Mouse (Mus musculus): ENCODE measurements around the gene Enpp3. TPM values are rescaled to one million over a fixed set of nuclear protein-coding genes. Genes with fewer than 3 reads are reported as not detected.

Enpp3 gene
- 6.6 and 10.0 TPM in 2 replicates for polyA plus RNA-seq (2012; rRNA removed)

- no peak for DNase-seq (ENCODE audit: low spot score)
Measured at GRCm38 (mm10) chr10:24842676-24843075, at the start of gene Enpp3. Gene Enpp3, minus strand, starts transcription at chr10:24842823.

DNA sequence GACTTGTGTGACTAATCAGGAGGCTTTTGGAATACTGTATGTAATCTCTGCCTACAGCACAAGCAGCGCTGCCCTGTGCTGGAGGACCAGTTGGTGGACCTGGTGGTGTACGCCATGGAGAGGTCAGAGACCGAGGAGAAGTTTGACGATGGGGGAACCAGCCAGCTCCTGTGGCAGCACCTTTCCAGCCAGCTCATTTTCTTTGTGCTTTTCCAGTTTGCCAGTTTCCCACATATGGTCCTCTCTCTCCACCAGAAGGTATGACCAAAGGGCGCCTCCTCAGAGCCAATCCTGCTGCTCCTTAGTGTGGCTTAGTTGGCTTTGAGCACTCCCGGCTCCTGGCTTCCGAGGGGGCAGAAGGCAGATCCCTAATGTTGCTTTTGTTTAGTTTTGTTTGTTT, 45.7 kb upstream of the Enpp3 start:
- DNase-seq (ENCODE audit: low spot score) = no peak

- no peak for DNase-seq (ENCODE audit: low spot score)
Measured at GRCm38 (mm10) chr10:24886008-24886407, 43.4 kb upstream of the Enpp3 start.

DNA sequence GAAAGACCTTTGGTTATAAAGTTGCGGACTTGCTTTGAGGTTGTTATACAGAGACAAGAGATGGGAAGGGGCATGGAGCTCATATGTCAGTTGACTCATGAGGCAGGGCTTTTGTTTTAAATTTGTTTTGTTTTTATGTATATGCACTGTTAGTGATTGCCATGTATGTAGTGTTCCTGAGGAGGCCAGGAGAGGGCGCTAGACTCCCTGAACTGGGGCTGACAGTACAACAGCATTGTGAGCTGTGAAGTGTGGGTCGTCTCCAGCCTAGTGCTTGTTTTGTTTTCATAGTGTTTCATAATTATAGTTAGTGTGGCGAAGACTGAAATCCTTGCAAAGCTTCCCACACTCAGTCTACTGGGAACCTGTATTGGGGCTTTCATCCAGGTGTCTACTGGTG, 31.0 kb upstream of the Enpp3 start:
- no peak for DNase-seq (ENCODE audit: low spot score)

GRCm38 (mm10) chr10:24869760-24870290, 27.2 kb upstream of the Enpp3 start, which contains the start of gene Med23:
Gene Med23, plus strand, starts transcription at chr10:24869986.
- DNase-seq (ENCODE audit: low spot score) = peak; percentile 96

GRCm38 (mm10) chr10:24864434-24864833, 21.8 kb upstream of the Enpp3 start:
- no peak for DNase-seq (ENCODE audit: low spot score)

DNA sequence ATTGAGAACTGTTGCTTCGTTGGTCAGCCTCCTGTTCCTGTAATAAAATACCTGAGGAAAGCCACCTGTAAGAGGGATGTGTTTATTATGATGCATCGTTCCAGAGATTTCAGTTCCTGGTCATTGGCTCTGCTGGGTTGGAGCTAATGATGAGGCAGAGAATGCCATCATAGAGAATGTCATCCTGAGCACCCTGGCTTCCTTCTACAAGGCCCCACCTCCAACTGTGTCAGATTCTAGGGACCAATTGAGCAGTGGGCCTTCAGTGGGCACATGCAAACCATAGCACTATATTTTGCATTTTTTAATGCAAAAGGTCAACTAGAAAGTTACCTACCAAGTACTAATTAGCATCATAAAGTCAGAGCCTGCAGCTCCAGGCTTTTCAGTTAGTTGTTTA, 20.5 kb upstream of the Enpp3 start:
- no peak for DNase-seq (ENCODE audit: low spot score)

DNA sequence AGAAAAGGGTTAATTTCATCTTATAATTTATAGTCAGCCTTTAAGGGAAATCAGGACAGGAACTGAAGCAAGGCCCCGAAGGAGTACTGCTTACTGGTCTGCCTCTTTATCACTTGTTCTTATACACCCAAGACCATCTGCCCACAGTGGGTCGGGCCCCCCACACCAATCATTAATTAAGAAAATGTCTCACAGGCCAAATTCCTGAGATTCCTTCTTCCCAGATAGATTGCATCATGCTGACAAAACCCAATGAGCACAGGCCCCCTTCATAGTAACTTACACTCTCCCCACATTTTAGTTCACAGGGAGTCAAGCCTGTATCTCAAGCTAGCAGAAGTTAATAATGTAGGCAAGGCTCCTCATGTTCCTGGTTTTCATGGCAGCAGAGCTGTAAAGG, 625 bp downstream of the Enpp3 start:
- DNase-seq (ENCODE audit: low spot score) = no peak

DNA sequence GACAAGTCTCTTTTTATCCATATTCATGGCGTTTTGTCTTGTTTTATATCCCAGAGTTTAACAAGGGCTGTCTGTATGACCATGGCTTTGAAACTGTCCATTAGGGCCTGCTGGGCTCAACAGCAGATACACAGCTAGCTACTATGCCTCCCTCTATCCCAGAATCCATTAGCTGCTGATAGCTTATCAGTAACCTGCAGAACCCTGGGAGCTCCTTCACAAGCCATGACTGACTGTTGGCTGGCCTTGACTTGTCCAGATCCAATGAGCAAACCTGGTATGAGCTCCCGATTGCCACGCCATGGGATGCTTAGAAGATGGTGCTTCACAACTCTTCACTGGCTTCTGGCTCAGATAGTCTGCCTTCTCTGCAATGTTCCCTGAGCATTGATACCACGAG, 1.8 kb downstream of the Enpp3 start:
- no peak for DNase-seq (ENCODE audit: low spot score)

DNA sequence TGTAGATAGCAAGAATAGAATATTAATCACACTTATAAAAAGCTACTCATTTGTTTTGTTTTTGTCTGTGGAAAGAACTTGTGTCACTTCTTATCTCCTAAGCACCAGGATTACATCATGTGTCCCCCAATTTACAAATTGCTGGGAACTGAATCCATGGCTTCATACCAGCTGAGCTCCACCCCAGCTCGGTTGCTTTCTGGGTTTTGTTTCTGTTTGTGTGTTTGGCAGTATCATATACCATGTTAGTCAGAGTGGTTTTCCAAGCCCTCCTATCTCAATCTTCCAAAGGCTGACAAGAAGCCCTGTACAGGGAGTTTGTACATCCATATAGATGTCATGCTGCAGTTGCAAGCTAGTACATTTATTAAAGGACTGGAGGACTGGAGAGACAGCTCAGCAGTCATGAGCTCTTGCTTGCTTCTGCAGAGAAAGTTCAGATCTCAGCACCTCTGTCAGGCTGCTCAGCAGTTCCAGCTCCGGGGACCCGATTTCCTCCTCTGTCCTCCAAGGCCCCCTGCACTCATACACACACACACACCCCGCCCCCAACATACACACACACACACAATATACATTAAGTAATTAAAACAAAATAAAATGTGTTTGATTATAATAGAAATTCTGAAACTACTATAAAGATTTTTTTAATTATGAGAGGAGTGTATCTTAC, 6.1 kb downstream of the Enpp3 start:
- no peak for DNase-seq (ENCODE audit: low spot score)

DNA sequence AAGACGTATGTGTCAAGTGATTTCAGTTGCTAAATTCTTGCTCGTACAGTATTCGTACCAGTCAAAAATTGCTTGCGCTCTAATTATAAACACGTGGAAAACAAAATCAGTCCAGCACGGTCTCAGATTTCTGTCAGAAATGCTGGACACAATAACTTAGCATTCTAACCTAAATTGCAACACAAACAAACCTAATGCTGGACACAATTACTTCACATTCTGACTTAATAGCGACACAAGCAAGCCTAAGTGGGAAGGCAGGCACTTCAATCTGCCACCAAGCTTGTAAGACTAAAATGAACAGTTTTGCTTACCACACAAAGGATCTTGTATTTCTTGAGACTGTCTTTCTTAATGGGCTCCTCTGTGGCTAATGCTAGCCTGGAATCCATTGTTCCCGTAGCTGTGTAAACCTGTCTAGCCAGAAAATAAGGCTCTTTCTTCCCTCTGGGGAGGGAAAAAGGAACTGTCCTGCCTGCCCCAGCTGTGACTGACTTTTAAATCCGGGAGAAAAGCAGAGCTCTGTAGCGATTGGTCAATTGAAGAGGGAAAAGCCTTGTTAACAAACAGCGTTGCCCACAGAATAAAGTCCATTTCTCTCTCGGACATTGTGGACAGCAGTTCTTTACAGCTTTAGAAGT, 6.8 kb downstream of the Enpp3 start:
- DNase-seq (ENCODE audit: low spot score) = no peak

DNA sequence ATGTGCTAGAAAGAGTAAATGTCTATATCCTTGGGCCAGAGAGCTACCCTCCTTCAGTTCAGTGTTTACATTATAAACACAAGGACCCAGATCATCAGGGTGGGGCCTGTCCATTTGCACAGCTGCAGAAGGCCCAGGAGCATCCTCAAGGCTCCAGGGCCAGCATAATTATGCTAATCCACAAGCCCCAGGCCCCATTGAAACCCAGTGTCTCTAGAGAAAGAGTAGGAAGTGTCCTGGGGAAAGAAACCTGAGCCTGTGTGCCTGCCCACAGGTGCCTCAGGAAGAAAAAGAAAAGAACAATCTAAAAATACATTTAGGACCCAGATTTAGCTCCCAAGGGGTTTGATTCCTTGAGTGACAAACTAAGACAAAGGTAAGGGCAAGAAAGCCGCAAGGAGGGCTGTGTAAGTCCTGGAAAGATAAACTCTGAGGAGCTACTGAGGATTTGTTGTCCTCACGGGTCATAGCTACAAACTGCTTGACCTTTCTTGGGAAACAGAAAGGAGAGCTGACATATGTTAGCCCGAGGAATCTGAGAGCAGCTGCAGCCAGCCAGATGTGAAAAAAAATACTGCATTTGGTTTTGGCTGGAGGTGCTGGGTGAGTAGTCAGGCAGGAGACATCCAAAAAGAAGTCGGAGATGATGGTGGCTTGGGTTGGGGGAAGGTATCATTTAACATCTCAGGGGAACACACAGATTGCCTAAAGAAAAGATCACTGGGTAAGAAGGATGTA, 7.8 kb downstream of the Enpp3 start:
- no peak for DNase-seq (ENCODE audit: low spot score)

- DNase-seq (ENCODE audit: low spot score) = no peak
Measured at GRCm38 (mm10) chr10:24832306-24832705, 10.3 kb downstream of the Enpp3 start.

GRCm38 (mm10) chr10:24831377-24832095, 11.1 kb downstream of the Enpp3 start:
- DNase-seq (ENCODE audit: low spot score) = no peak

DNA sequence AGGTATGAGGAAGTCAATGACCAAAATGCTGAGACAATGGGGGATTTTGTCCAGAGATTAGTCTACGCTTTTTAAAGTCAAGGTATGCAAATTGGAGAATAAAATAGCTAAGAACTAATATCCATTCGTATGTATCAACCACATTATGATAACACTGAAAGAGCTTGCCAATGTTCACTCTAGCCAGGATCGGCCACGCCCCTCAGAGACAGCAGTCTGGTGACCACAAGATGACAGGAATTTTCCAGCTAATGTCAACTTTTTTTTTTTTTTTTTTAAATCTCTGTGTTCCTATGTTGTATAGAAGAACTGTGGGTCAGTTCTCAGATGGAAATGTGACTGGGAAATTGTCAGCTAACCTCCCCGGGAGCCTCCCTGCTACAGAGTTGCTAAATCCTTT, 12.2 kb downstream of the Enpp3 start:
- no peak for DNase-seq (ENCODE audit: low spot score)

DNA sequence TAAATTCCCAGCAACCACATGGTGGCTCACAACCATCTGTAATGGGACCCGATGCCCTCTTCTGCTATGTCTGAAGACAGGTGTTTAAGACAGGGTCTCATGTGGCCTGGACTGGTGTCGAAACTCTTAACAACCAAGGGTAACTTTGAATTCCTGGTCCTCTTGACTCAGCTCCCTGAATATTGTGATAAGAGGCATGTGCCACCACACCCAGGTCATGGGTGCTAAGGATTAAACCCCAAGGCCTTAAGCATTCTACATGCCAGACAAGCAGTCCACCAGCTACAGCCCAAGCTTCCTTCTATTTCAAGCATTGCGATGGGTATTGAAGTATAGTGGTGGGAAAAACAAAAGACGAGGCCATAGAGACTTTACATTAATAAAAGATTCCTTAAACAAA, 14.5 kb downstream of the Enpp3 start:
- DNase-seq (ENCODE audit: low spot score) = no peak

DNA sequence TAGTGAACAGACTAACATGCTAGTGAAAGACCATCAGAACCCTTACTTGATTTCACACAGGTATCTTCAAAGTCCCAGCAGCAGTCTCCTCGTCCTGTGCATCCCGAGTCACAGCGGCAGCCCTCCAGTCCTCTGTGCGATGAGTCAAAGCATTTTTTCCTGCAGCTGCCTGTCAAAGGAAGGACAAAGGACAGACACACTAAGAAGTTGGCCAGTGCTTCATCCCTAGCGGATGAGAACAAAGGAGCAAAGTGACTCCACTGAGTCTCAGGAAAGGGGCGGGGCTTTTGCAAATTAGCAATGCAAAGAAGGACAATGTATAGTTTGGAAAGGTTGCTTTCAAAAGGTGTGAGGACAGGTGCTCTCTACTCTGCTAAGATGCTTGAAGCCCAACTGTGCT, 16.5 kb downstream of the Enpp3 start:
- DNase-seq (ENCODE audit: low spot score) = no peak

DNA sequence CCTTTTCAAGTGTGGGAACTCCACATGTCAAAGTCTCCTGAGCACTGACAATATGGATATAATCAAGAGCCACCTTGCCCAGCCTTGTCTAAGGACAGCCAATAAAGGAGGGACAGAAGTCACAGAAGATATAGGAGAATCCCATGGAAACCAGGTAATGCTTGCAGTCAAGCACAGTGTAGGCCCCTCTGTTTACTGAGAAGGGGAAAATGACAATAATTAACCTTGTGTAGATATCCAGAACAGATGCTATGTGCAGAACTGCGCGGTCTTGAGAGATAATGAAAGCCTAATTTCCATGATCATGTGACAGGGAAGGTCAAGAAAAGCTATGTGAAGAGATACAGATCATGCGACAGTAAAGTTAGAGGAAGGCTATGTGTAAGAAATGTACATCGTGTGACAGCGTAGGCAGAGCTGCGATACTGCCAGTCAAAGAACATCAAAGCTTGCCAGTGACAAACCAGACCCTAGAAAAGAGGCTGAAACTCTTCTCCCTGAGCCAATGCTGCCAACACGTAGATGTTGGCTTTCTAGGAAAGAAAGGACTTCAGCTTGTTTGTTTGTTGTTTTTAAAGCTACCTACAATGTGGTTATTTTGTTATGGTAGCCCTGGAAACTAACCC, 17.1 kb downstream of the Enpp3 start:
- DNase-seq (ENCODE audit: low spot score) = no peak

DNA sequence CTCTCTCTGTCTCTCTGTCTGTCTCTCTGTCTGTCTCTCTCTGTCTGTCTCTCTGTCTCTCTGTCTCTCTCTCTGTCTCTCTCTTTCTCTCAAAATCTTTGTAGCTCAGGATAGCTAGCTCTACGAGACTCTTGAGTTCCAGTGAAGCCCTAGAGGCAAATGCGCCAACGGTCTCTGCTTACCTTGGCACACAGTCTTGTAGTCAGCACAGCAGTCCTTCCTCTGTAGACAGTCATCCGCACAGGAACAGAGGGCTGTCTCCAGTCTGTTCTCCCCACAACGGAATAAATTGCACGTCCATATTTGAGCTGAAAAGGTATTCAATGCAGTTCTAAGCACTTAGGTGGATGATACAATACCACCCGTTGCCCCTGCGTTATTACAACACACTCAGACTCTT, 18.0 kb downstream of the Enpp3 start:
- DNase-seq (ENCODE audit: low spot score) = no peak

DNA sequence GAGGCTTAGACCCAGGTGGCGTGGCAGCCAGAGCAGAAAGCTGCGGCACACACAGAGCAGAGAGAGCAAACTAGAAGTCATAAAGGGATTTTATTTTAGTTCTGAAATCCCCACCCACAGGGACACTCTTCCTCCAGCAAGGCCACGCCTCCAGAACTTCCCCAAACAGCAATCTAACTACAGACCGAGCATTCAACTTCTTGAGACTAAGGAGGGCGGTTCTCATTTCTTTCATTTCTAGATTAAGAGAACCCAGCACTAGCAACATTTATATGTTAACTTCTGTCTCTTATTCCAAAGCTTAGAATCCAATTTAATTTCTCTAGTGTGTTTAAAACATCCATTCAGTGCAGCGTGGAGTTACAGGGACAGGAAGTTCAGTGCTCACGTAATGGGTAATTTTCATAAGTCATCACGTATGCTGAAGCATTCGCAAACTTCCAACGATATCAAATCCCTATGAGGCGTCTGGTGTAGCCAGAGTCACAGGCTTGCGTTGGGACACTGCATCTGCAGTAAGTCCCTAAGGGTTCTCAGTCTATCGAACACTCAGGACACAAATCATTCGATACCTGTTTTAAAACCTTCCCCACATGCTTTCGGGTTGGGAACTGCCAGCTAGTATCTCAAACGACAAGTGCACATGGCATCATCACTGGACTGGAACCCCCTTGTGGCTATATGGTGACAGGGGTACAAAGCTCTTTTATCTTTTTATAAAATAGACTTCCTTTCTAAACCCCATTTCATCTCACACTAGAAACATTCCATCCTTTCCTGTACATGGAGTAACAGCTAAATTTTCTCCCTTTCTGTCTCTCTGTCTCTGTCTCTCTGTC, 18.7 kb downstream of the Enpp3 start:
- no peak for DNase-seq (ENCODE audit: low spot score)

DNA sequence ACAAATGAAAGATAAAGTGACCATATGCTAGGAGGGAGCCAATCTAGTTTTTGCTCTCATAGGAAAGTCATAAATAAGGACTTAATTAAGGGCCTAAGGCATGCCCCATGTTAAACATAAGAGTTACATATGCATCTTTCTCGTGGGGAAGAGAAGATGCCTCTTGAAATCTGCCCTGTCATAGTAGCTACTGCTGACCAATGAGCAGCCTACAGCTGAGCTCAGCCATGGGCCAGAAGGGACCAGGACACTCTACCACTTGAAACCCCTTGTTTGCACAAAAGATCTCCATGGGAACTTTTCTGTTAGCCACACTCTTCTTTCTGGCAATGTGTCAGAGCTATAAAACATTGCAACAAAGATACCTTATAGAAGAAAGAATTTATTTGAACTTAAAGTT, 19.4 kb downstream of the Enpp3 start:
- DNase-seq (ENCODE audit: low spot score) = no peak

Measured in urinary bladder, adult 2 months (tissue).